Mouse (Mus musculus): ENCODE results near the gene Zfp583.
"Not testable (repeated sequence)": the region's sequence is repeated elsewhere in the genome, so short reads cannot be mapped to it uniquely, and the experiment has no call there.

Gene Zfp583

GRCm38 (mm10) chr7:6331233-6331956, at the start of gene Zfp583:
TSS of gene Zfp583 (minus strand) at chr7:6331285.
- DNase-seq, result peak; percentile 85

GRCm38 (mm10) chr7:6378441-6378840, 47.4 kb upstream of the Zfp583 start:
- no peak for DNase-seq

GRCm38 (mm10) chr7:6372993-6373392, 41.9 kb upstream of the Zfp583 start:
- no peak for DNase-seq

- no peak for DNase-seq
Measured at GRCm38 (mm10) chr7:6369460-6369859, 38.4 kb upstream of the Zfp583 start.

- not testable (repeated sequence) for DNase-seq
Measured at GRCm38 (mm10) chr7:6368146-6368545, 37.1 kb upstream of the Zfp583 start.

- no peak for DNase-seq
Measured at GRCm38 (mm10) chr7:6367185-6367584, 36.1 kb upstream of the Zfp583 start.

- no peak for DNase-seq
Measured at GRCm38 (mm10) chr7:6364761-6365160, 33.7 kb upstream of the Zfp583 start.

- DNase-seq, result no peak
Measured at GRCm38 (mm10) chr7:6363047-6363488, 32.0 kb upstream of the Zfp583 start, which contains the start of gene Zfp78. TSS of gene Zfp78 (plus strand) at chr7:6363280.

- DNase-seq, result peak; percentile 99
Measured at GRCm38 (mm10) chr7:6362268-6363046, 31.4 kb upstream of the Zfp583 start.

- DNase-seq, result peak; percentile 20
Measured at GRCm38 (mm10) chr7:6361756-6362155, 30.7 kb upstream of the Zfp583 start.

GRCm38 (mm10) chr7:6360477-6361060, 29.5 kb upstream of the Zfp583 start:
- DNase-seq, result peak; percentile 17

GRCm38 (mm10) chr7:6358937-6359590, 28.0 kb upstream of the Zfp583 start:
- peak; percentile 24 for DNase-seq

GRCm38 (mm10) chr7:6358121-6358520, 27.0 kb upstream of the Zfp583 start:
- DNase-seq, result no peak

GRCm38 (mm10) chr7:6344124-6344523, 13.0 kb upstream of the Zfp583 start:
- no peak for DNase-seq

GRCm38 (mm10) chr7:6343501-6344071, 12.5 kb upstream of the Zfp583 start, which contains the start of gene Gm3854:
TSS of gene Gm3854 (plus strand) at chr7:6343759.
- peak; percentile 74 for DNase-seq

- DNase-seq, result no peak
Measured at GRCm38 (mm10) chr7:6339865-6340264, 8.8 kb upstream of the Zfp583 start.

- DNase-seq, result peak; percentile 16
Measured at GRCm38 (mm10) chr7:6330458-6331232, 440 bp downstream of the Zfp583 start.

GRCm38 (mm10) chr7:6300796-6301195, 30.3 kb downstream of the Zfp583 start:
- DNase-seq, result not testable (repeated sequence)

- DNase-seq, result not testable (repeated sequence)
Measured at GRCm38 (mm10) chr7:6291121-6291520, 40.0 kb downstream of the Zfp583 start.

GRCm38 (mm10) chr7:6286921-6287531, 44.1 kb downstream of the Zfp583 start:
- DNase-seq, result no peak
